Mouse (Mus musculus) ES-CJ7 (cell line): Measurements from ENCODE around the gene Olfr790.

Experiments used
- DNase-seq: peaks from one replicate; pipeline ENCODE4 v3.0.0; 2011; ENCODE audit warnings: low read depth, low spot score

Olfr790 gene

DNA sequence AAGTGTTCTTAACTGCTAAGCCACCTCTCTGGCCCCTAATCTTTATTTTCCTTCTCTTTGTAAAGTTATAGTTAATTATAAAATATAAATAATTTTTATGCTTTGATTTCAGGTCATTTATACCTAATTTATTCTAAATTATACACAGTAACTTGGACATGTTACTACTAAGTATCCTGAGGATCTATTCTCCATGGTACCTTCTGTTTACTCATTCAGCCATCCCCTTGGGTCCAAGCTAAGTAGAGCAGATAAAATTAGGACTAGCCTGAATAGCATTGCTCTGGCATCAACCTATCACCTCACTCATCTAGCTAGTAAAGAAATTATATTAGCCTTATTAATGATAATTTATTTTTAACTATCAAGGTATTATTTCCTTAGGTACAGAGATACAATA lies at the start of gene Olfr790:
Gene Olfr790, plus strand, starts transcription at position 301 of the 400 bp plus-strand sequence.
- DNase-seq, result no peak

DNA sequence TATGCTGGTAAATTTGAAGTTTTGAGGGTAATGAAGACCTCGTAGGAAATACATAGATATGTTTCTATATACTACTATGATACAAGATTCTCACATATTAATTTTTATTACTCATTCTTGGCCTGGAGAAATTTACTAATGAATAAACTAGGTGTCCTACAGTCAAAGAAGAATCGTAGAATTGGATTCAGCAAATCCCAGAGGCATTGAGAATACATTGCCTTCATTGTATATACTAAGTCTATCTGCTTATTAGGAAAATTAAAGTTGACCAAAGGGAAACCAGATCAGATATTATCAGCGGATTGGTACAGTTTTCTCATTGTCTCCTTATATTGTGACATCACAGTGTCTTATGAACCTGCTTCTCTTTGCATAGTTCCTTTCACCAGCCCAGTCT lies 36.7 kb upstream of the Olfr790 start, which contains the start of gene Olfr787:
Gene Olfr787, plus strand, starts transcription at position 301 of the 400 bp plus-strand sequence.
- no peak for DNase-seq

DNA sequence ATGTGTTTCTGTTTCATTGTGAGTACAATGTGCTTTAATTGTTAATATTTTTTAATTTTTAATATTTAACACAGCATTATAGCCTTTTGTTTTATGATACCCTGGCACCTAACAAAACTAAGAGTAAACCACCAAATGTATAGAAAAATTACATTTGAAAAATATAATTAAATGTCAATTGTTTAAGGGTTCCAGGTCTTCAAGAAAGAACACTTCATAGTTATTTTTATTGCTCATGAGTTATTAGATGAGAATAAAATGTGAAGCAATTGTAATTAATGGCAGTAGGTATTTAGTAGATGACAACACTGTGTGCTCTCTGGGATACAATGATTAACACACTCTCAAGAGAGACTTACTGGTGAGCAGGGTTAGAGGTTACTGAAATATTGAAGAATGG lies 27.6 kb upstream of the Olfr790 start, which contains the start of gene Olfr788:
Gene Olfr788, plus strand, starts transcription at position 301 of the 400 bp plus-strand sequence.
- DNase-seq, result no peak

DNA sequence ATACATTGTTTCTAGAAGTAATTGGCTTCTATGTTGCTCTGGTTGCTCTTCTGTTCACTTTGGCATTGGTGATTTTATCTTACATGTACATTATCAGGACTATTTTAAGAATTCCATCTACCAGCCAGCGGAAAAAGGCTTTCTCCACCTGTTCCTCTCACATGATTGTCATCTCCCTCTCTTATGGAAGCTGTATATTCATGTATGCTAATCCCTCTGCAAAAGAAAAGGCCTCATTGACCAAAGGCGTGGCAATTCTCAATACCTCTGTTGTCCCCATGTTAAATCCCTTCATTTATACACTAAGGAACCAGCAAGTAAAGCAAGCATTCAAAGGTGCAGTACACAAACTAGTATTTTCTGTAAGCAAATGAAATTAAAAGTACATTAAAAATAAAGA lies 25.0 kb upstream of the Olfr790 start:
- DNase-seq, result no peak

GRCm38 (mm10) chr10:129473723-129474122 lies 24.6 kb upstream of the Olfr790 start:
- DNase-seq, result no peak

GRCm38 (mm10) chr10:129484452-129484851 lies 13.8 kb upstream of the Olfr790 start, which contains the start of gene Olfr789:
Gene Olfr789, plus strand, starts transcription at chr10:129484752.
- DNase-seq, result no peak

GRCm38 (mm10) chr10:129490101-129490500 lies 8.2 kb upstream of the Olfr790 start:
- DNase-seq, result no peak

DNA sequence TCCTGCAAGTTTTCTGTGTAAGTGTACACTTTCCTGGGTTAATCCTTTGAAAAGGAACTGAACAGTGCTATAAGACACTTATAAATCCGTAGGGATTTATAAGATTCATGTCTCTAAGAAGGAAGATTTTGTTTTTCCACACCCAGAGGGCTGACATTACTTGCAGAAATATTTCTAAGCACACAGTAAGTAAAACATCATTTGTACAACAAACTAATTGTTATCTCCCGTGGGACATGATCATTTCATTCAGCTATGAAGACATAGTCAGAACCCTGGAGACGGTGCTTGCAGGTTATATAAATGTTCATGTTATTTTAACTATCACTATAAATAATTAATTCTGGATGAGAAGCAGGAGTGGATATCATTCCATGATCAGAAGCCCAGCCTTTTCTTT lies 23.2 kb downstream of the Olfr790 start, which contains the start of gene Olfr791:
Gene Olfr791, plus strand, starts transcription at position 301 of the 400 bp plus-strand sequence.
- DNase-seq, result no peak

DNA sequence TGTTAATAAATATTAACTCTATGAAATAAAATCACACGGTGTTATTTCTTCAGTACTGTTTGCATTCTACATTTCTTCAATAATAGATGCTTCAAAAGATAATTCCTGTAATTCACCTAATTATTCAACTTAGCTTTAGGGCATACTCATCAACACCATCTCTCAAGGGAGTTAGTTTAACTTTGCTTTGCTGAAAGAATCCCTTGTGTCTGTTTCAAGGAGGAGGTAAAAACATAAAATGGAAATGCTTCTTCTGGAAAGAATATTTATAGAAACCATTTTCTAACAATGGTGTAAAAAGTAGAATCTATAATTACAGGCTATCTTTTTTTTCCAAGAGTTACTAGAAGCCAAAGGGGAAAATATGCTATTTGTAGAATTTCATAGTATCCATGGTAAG lies 40.6 kb downstream of the Olfr790 start, which contains the start of gene Olfr792:
Gene Olfr792, plus strand, starts transcription at position 301 of the 400 bp plus-strand sequence.
- no peak for DNase-seq

GRCm38 (mm10) chr10:129549354-129549753 lies 51.1 kb downstream of the Olfr790 start:
- DNase-seq, result peak; percentile 60
